Mouse (Mus musculus) olfactory bulb, adult 2 months (tissue): ENCODE results near the gene Stac. TPM values are rescaled to one million over a fixed set of nuclear protein-coding genes. Genes with fewer than 3 reads are reported as not detected.
A peak's percentile ranks its signal among the peaks of the same experiment; 100 is the strongest.

Experiments
- H3K27ac ChIP-seq: fragments of 200-500 bp; 2 replicates; pipeline ENCODE4 v1.5.1; 2012; ENCODE audit warnings: low read depth, low read length; ENCODE audit not compliant: insufficient read depth
- H3K4me1 ChIP-seq: fragments of 200-500 bp; 2 replicates; pipeline ENCODE4 v1.6.1; 2012; ENCODE audit warnings: low read length; ENCODE audit not compliant: control insufficient read depth, insufficient read depth
- H3K4me3 ChIP-seq: fragments of 200-500 bp; 2 replicates; pipeline ENCODE4 v1.5.1; 2012; ENCODE audit warnings: mild to moderate bottlenecking, low read depth, low read length, moderate library complexity; ENCODE audit not compliant: insufficient read depth
- CTCF ChIP-seq: fragments of 200-500 bp; IDR thresholded peaks from 2 replicates; pipeline ENCODE4 v1.5.1; 2012; ENCODE audit warnings: low read depth, mild to moderate bottlenecking, low read length, moderate library complexity; ENCODE audit not compliant: insufficient read depth
- POLR2A ChIP-seq: fragments of 200-500 bp; IDR thresholded peaks from 2 replicates; pipeline ENCODE4 v1.6.1; 2012; ENCODE audit warnings: mild to moderate bottlenecking, low read depth, low read length, moderate library complexity; ENCODE audit not compliant: insufficient read depth
- WGBS: fragments of 180-500 bp; shearing (Covaris S2); methylation state at CpG from one replicate; pipeline ENCODE4 v1.1.7; 2018; 5-methylcytosine and 5-hydroxymethylcytosine counted together
- polyA plus RNA-seq: library from polyadenylated mRNA; stranded (reverse); fragments of >200 nt; gene quantifications from 2 replicates; pipeline ENCODE4 v1.2.4, GENCODE M21; 2012; ENCODE audit warnings: low replicate concordance; ENCODE audit not compliant: missing spikeins, insufficient read depth, insufficient read length

The Stac gene
- polyA plus RNA-seq, 1 experiment: not detected

DNA sequence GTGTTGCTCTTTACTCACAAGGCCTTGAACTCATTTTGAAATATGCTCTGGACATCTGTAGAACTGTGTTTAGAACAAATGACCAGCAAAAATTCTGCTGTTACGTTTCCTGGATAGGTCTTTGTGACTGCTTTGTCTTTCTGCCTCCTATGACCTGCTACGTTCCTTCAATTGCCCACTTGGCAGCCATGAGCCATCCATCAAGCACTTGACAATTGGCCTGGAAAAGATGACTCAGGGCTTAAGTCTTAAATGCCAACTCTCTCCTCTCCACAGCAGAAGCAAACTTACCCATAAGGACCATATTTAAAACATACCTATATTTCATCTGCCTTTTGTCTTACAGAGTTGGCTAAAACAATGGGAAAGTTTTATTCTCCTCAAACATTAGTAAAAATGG lies 10.0 kb upstream of the Stac start:
- WGBS: 87% methylated on average over 2 of the region's 2 CpGs
- no peak for TF ChIP-seq POLR2A
- no peak for TF ChIP-seq CTCF
- no peak overlapping the region for H3K27ac ChIP-seq
- H3K4me3 ChIP-seq: no peak overlapping the region
- no peaks in the 10 kb centered on the region for H3K4me1 ChIP-seq

DNA sequence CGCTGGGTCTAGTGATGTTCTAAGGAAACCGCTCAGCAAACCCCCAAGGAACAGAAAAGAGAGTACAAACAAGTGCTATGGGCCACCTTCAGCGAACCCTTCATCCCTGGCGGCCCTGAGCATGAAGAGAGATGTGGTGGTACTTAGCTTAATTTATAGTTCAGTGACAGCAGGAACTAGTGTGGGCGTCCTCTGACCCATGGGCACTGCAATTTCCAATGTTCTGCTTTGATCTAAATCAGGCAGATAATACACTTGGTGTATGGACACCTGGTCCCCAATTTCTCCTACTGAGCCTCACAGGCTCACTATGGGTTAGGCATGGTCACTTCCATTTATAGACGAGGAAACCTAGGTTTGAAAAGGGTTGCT lies 322 bp upstream of the Stac start:
- Histone ChIP-seq H3K27ac (no peak overlapping the region), H3K4me1 (peaks cover 11% of the 10 kb centered on the region), H3K4me3 (peak overlapping the region; percentile 41)
- 17% methylated on average over 6 of the region's 6 CpGs for WGBS
- TF ChIP-seq CTCF (no peak), POLR2A (no peak)

DNA sequence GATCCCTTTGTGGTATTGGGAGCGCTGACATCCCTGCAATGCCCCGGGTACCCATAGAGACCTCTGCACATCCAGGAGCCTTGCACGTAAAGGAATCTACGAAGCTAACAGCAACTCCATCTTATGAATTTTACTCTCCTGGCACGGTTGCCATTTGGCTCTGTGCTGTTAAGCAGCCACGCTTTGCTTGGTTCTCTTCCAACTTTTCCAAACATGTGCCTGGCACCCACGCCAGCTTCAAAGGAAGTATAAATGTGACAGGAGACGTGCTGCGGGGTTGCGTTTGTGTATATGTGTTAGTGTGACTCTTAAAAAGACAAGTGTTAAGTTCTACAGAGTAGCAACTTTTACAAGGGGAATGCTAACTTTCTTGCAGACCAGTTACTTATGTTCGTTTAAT lies 1.0 kb downstream of the Stac start:
- no peak for TF ChIP-seq CTCF
- TF ChIP-seq POLR2A: no peak
- 37% methylated on average over 11 of the region's 11 CpGs for WGBS
- Histone ChIP-seq H3K27ac (no peak overlapping the region), H3K4me1 (peaks cover 11% of the 10 kb centered on the region), H3K4me3 (no peak overlapping the region)

DNA sequence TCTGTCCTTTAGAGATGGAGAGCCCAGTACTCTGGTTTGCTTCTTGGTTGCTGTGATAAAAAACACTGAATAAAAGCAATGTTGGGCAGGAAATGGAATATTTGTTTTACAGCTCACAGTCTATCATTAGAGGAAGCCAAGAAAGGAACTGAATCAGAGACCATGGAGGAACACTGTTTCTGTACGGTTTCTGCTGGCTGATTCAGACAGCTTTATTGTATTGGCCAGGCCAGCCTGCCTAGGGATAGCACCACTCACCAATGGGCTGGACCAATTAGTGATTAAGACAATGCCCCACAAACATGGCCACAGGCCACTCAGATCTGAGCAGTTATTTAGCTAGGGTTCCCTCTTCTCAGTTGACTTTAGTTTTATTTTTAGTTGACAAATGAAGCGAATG lies 6.0 kb downstream of the Stac start:
- 60% methylated on average over 2 of the region's 2 CpGs for WGBS
- Histone ChIP-seq H3K27ac (no peak overlapping the region), H3K4me1 (no peaks in the 10 kb centered on the region), H3K4me3 (no peak overlapping the region)
- TF ChIP-seq POLR2A (no peak), CTCF (no peak)

DNA sequence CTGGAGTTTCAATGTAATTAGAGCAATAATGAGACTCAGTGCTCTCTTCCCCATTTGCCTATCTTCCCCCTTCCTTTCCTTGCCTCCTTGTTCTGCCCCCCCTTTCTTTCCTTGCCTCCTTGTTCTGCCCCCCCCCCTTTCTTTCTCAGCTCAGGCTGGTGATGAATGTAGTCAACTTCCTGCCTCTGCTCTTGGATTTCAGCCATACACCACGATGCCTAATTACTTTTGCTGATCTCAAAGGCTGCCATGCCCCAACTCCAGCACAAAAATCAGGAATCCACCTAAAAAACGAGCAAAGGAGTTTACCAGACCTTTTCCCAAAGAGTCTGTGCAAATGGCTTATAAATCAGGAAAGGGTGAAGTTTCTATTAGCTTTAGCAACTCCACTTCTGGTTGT lies 10.6 kb downstream of the Stac start:
- 21% methylated on average over 2 of the region's 2 CpGs for WGBS
- TF ChIP-seq POLR2A (no peak), CTCF (no peak)
- Histone ChIP-seq H3K27ac (no peak overlapping the region), H3K4me1 (no peaks in the 10 kb centered on the region), H3K4me3 (no peak overlapping the region)

DNA sequence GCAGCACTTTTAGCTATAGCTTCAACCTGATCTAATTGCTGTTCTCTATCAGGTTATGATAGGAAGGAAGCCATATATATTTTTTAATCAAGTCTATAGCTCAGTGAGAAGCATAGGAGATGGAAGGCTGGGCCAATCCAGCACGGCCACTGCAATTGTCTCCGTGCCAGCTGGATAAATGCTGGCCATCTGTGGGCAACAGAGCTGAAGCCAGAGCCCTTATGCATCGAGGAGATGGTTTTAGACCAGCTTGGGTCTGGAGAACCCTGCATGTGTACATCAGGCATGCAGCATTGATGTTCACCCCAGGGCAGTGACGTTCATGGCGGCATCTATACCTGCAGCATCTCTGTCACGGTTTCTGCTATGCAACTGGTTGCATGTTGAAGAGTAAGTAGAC lies 20.3 kb downstream of the Stac start:
- WGBS: 84% methylated on average over 6 of the region's 6 CpGs
- Histone ChIP-seq H3K4me3 (no peak overlapping the region), H3K4me1 (no peaks in the 10 kb centered on the region), H3K27ac (no peak overlapping the region)
- TF ChIP-seq CTCF (no peak), POLR2A (no peak)

DNA sequence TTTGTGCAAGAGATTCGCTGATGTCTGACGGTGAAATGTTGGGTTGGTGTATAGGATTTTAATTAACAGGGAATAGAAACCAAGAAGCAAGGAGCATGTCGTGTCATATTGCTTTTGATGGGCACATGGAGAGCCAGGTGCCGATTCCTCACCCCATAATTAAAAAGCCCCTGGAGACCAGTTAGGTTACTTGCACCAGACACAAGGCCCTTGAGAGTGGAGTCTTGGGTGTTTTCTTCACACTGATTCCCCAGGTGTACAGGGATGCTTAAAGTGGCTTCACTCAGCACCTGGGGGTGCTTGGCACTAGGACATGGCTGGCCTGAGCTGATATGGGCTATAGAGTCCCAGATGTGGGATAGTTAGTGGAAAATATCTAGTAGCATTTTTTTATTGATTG lies 35.1 kb downstream of the Stac start:
- Histone ChIP-seq H3K4me1 (no peaks in the 10 kb centered on the region), H3K4me3 (no peak overlapping the region), H3K27ac (no peak overlapping the region)
- TF ChIP-seq CTCF (no peak), POLR2A (no peak)
- WGBS: 94% methylated on average over 4 of the region's 4 CpGs

DNA sequence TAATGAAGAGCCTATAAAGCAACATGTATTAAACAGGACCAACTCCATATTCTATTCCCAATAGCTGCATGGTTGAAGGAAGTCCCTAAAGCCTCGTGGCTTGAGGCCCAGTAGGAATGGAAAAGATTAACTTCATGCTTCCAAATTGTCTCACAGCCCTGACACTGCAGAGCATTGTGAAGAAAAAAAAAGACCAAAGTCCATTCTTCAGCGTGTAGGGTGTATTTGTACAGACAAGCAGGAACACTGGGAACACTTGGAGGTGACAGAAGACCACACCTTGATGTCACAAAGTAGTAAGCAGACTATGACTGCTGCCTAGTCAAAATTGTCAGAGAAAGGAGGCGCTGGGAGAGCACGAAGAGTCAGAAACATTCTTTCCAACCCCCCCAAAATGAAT lies 45.9 kb downstream of the Stac start:
- TF ChIP-seq POLR2A (no peak), CTCF (no peak)
- 80% methylated on average over 4 of the region's 4 CpGs for WGBS
- no peaks in the 10 kb centered on the region for H3K4me1 ChIP-seq
- H3K4me3 ChIP-seq: no peak overlapping the region
- H3K27ac ChIP-seq: no peak overlapping the region

DNA sequence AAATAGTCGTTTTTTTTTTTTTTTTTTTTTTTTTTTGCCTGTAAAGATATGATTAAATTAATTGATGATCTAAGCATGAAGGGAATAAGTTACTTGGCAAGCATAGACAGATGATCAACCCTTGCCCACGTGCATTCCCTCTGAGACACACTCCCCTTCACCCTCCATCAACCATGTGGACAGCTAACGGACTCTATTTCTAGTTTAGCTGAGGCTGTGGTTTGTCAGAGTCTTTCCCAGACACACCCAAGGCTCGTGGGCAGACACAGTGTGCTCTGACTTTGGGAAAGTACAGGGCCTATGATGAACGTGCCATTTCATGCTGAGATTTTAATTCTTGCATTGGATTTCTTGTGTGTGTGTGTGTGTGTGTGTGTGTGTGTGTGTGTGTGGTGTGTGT lies 46.8 kb downstream of the Stac start:
- 70% methylated on average over 5 of the region's 5 CpGs for WGBS
- Histone ChIP-seq H3K4me1 (peaks cover 5% of the 10 kb centered on the region), H3K4me3 (no peak overlapping the region)

DNA sequence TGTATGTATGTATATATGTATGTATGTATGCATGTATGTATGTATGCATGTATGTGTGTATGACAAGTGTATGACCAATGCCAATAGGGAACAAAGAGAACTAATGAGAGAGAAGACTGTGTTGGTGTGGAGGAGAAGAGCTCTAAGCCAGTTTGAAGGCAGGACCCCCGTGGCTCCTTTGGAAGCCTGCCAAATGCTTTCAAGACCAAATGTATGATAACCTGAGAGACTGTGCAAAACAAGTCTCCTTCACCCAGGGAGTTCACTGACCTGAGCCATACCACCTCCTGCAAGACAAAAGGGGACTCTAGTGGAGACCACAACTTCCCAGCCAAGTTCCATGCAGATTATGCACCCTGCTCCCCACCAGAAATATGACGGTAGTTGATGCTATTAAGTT lies 52.5 kb downstream of the Stac start:
- H3K27ac ChIP-seq: no peak overlapping the region

More for the DNA sequence above, 46.8 kb downstream of the Stac start:
- TF ChIP-seq POLR2A (no peak), CTCF (no peak)
- H3K27ac ChIP-seq: no peak overlapping the region

DNA sequence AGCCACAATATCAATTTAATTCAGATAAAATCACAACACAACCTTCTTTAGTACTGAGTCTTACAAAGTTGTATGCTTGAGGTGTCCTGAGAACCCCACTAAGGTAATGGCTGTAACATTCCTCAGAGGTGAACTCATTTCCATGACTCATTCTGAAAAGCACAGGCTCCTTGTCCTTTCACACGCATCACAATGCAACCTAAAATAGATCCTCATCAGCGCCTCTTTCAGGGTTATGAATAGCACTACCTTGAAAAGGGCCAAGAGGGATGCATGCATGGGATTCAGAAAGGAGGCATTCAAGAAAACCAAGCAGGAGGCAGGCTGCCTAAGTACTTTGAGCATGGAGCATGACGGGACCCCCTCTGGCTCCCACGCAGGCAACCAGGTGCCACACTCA lies 57.3 kb downstream of the Stac start:
- WGBS: 32% methylated on average over 4 of the region's 4 CpGs
- Histone ChIP-seq H3K27ac (no peak overlapping the region), H3K4me1 (peaks cover 5% of the 10 kb centered on the region; the same call in 1 of the 2 replicates), H3K4me3 (no peak overlapping the region)
- no peak for TF ChIP-seq CTCF
- no peak for TF ChIP-seq POLR2A

More for the DNA sequence above, 52.5 kb downstream of the Stac start:
- peaks cover 10% of the 10 kb centered on the region for H3K4me1 ChIP-seq
- WGBS: 52% methylated on average over 2 of the region's 2 CpGs
- H3K4me3 ChIP-seq: no peak overlapping the region
- TF ChIP-seq CTCF (no peak), POLR2A (no peak)
